Mouse (Mus musculus) myocyte (in vitro differentiated cells): ENCODE results near the gene Ap4s1.

Source experiments
- CEBPB ChIP-seq: IDR thresholded peaks from 2 replicates; pipeline ENCODE4 v1.6.1; 2011; ENCODE audit warnings: mild to moderate bottlenecking, moderate library complexity; ENCODE audit not compliant: poor library complexity, insufficient read depth, severe bottlenecking
- E2F4 ChIP-seq: IDR thresholded peaks from one replicate; pipeline ENCODE4 v1.6.1; 2011; ENCODE audit warnings: mild to moderate bottlenecking, control low read depth, moderate library complexity; ENCODE audit not compliant: insufficient read depth
- MAX ChIP-seq: IDR thresholded peaks from one replicate; pipeline ENCODE4 v1.6.1; 2011; ENCODE audit warnings: low read depth, mild to moderate bottlenecking, control low read depth
- MYOD1 ChIP-seq, 3 experiments: IDR thresholded peaks; one replicate each; pipeline ENCODE4 v1.6.1; 2011; ENCODE audit warnings: control low read depth in 2 of 3, low read depth in 2 of 3, mild to moderate bottlenecking in 2 of 3, moderate library complexity in 1 of 3; ENCODE audit not compliant: insufficient read length in 2 of 3, control insufficient read depth in 1 of 3
- MYOG ChIP-seq, 3 experiments: IDR thresholded peaks; one replicate each; pipeline ENCODE4 v1.6.1; 2011; ENCODE audit warnings: control low read depth in 2 of 3, low read depth in 2 of 3, mild to moderate bottlenecking in 2 of 3; ENCODE audit not compliant: insufficient read length in 2 of 3, control insufficient read depth in 1 of 3, insufficient read depth in 1 of 3
- POLR2A ChIP-seq: IDR thresholded peaks from one replicate; pipeline ENCODE4 v1.6.1; 2011; ENCODE audit warnings: low read depth, mild to moderate bottlenecking, control low read depth, moderate library complexity; ENCODE audit not compliant: insufficient read length
- POLR2AphosphoS2 ChIP-seq: IDR thresholded peaks from one replicate; pipeline ENCODE4 v1.6.1; 2011; ENCODE audit warnings: low read depth, control low read depth; ENCODE audit not compliant: insufficient read length
- REST ChIP-seq: IDR thresholded peaks from one replicate; pipeline ENCODE4 v1.6.1; 2011; ENCODE audit warnings: mild to moderate bottlenecking, control low read depth, moderate library complexity; ENCODE audit not compliant: insufficient read depth, insufficient read length
- SRF ChIP-seq: IDR thresholded peaks from one replicate; pipeline ENCODE4 v1.6.1; 2011; ENCODE audit warnings: low read depth; ENCODE audit not compliant: control insufficient read depth, insufficient read length
- TCF12 ChIP-seq: IDR thresholded peaks from one replicate; pipeline ENCODE4 v1.6.1; 2011; ENCODE audit warnings: mild to moderate bottlenecking, control low read depth; ENCODE audit not compliant: poor library complexity, insufficient read depth, severe bottlenecking
- TCF3 ChIP-seq: IDR thresholded peaks from one replicate; pipeline ENCODE4 v1.6.1; 2011; ENCODE audit warnings: low read depth, control low read depth; ENCODE audit not compliant: insufficient read length
- USF1 ChIP-seq: IDR thresholded peaks from one replicate; pipeline ENCODE4 v1.6.1; 2011; ENCODE audit warnings: low read depth, mild to moderate bottlenecking, control low read depth, moderate library complexity

DNA sequence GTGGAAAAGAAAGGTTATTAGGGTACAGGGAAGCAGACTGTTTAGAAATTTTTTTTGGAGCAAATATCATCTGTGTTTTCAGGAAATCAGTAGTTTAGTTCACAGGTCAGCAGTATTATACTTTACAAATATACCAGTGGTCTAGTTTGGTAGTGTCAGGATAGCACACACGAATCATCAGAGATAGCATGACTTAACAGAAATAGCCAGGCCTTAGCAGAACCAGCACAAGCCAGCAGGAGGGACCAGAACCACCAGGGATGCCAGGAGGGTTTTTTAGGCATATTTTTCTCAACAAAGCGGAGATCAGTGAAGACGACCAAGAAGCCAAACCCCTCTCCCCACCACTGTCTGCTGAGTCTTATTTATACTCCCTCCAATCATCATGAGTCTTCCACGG is 17.6 kb upstream of the Ap4s1 start:
- no peak for TF ChIP-seq TCF12
- TF ChIP-seq POLR2A = no peak
- no peak for TF ChIP-seq CEBPB
- no peak for TF ChIP-seq MYOG (IDR thresholded peaks at IDR 0.05; ENCODE audit: control insufficient read depth in 1 of 3, insufficient read depth in 1 of 3, insufficient read length in 2 of 3, low read depth in 2 of 3)
- TF ChIP-seq MYOD1 (IDR thresholded peaks at IDR 0.05; ENCODE audit: control insufficient read depth in 1 of 3, insufficient read length in 2 of 3, low read depth in 2 of 3) = no peak
- TF ChIP-seq SRF = no peak
- no peak for TF ChIP-seq POLR2AphosphoS2
- no peak for TF ChIP-seq MAX
- TF ChIP-seq E2F4 = no peak
- no peak for TF ChIP-seq USF1
- TF ChIP-seq TCF3 = no peak
- TF ChIP-seq REST = no peak
